Mouse (Mus musculus) c-Kit-positive CD71-negative TER-119-negative erythroid progenitor cells, embryonic 14.5 days (primary cell): ENCODE data around the gene Krtcap3.

ENCODE experiments used
- DNase-seq: peaks from one replicate; pipeline ENCODE4 v3.0.0-alpha.2; 2013; ENCODE audit warnings: low read depth

Krtcap3 gene

GRCm38 (mm10) chr5:31252795-31253545, 1.5 kb downstream of the Krtcap3 start:
- DNase-seq: no peak

- DNase-seq: no peak
Measured at GRCm38 (mm10) chr5:31253806-31254205, 2.3 kb downstream of the Krtcap3 start.

- DNase-seq: no peak
Measured at GRCm38 (mm10) chr5:31254452-31254851, 3.0 kb downstream of the Krtcap3 start.

GRCm38 (mm10) chr5:31254901-31255300, 3.4 kb downstream of the Krtcap3 start:
- DNase-seq: no peak

- no peak for DNase-seq
Measured at GRCm38 (mm10) chr5:31255381-31255780, 3.9 kb downstream of the Krtcap3 start.

- no peak for DNase-seq
Measured at GRCm38 (mm10) chr5:31255971-31256370, 4.5 kb downstream of the Krtcap3 start.

GRCm38 (mm10) chr5:31257616-31258015, 6.1 kb downstream of the Krtcap3 start:
- DNase-seq: no peak

- DNase-seq: no peak
Measured at GRCm38 (mm10) chr5:31266101-31266500, 14.6 kb downstream of the Krtcap3 start.

- no peak for DNase-seq
Measured at GRCm38 (mm10) chr5:31267686-31268085, 16.2 kb downstream of the Krtcap3 start.

- no peak for DNase-seq
Measured at GRCm38 (mm10) chr5:31273018-31273417, 21.5 kb downstream of the Krtcap3 start.

- no peak for DNase-seq
Measured at GRCm38 (mm10) chr5:31279245-31279988, 27.9 kb downstream of the Krtcap3 start.

GRCm38 (mm10) chr5:31288225-31288624, 36.7 kb downstream of the Krtcap3 start:
- no peak for DNase-seq

- DNase-seq: no peak
Measured at GRCm38 (mm10) chr5:31288655-31289054, 37.2 kb downstream of the Krtcap3 start.

- DNase-seq: no peak
Measured at GRCm38 (mm10) chr5:31289626-31290230, 38.2 kb downstream of the Krtcap3 start.

GRCm38 (mm10) chr5:31290521-31291360, 39.2 kb downstream of the Krtcap3 start, which contains the start of gene Ift172:
Gene Ift172, minus strand, starts transcription at chr5:31291116.
- DNase-seq: peak; percentile 95

- no peak for DNase-seq
Measured at GRCm38 (mm10) chr5:31291361-31291688, 39.8 kb downstream of the Krtcap3 start.

- DNase-seq: no peak
Measured at GRCm38 (mm10) chr5:31294964-31295605, 43.6 kb downstream of the Krtcap3 start.

GRCm38 (mm10) chr5:31295606-31296141, 44.2 kb downstream of the Krtcap3 start, which contains the start of gene Fndc4:
Gene Fndc4, minus strand, starts transcription at chr5:31296080.
- DNase-seq: no peak

GRCm38 (mm10) chr5:31297047-31297757, 45.7 kb downstream of the Krtcap3 start, which contains the start of gene Gckr:
Gene Gckr, plus strand, starts transcription at chr5:31297443.
- DNase-seq: no peak

GRCm38 (mm10) chr5:31297981-31298380, 46.5 kb downstream of the Krtcap3 start:
- DNase-seq: no peak
